Mouse (Mus musculus): ENCODE results near the gene Gm28044.
A peak's percentile ranks its signal among the peaks of the same experiment; 100 is the strongest.
"Not testable (repeated sequence)": the region's sequence is repeated elsewhere in the genome, so short reads cannot be mapped to it uniquely, and the experiment has no call there.

The Gm28044 gene

GRCm38 (mm10) chr13:67360131-67360744 is at the start of gene Gm28044, which contains the start of gene Zfp953:
Gene Gm28044 (minus strand): TSS chr13:67360536.
Gene Zfp953 (minus strand): TSS chr13:67360605.
- peak; percentile 91 to 96 for DNase-seq (ENCODE audit: low spot score in 2 of 2)

DNA sequence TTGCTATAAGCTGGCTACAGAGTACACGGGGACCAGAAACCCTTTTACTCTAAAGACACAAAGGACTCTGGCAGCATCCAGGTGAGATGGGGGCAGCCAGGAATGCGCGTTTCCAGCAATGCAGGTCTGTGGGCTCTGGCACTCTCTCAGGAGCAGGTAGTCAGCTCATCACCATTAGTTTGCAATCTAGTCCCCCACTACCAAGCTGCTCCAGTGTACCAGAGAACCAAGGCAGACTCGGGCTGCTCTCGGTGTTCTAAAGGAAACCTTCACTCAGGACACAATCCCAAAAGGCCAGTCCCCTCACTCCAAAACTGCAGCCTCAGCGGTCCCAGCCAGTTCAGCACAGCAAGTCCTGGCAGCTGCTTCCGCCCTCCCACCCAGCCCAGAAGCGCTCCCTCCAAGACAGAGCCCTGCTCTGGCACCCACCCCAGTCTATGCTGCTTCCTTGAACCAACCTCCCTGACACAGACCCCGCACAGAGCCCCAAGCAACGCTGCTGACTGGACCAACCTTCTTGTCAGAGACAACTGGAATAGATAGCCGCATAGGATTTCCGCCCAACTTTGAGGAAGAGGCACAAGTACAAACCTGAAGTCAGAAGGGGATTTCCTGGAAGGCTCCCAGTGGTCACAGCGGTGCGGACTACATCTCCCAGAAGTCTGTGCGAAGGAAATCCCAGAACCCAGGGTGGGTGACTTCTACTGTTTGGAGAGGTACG is 39.0 kb upstream of the Gm28044 start, which contains the start of gene Zfp429:
TSS of gene Zfp429 (minus strand) at position 637 of the 721 bp plus-strand sequence.
- peak; percentile 72 to 79 for DNase-seq (ENCODE audit: low spot score in 2 of 2)

DNA sequence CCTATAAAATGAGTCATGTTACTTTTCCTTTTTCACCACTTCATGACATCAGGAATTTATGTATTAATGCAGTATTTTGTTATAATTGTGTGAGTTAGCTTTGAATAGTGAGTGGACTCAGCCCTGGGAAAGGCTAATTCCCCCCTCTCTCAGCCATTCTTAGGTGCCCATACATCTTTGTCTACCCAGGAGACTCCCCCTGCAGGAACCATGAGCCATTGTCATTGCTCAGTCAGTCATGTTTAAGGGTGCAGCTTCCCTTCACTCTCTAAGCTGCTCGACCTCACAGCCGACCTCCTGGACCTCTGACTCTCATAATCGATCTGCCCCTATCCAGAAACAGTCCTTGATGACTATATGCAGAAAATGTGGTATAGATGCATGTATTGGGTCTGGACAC is 15.9 kb upstream of the Gm28044 start:
- not testable (repeated sequence) for DNase-seq (ENCODE audit: low spot score in 2 of 2)

- peak; percentile 44 to 63 for DNase-seq (ENCODE audit: low spot score in 2 of 2)
Observed at GRCm38 (mm10) chr13:67375050-67375911, 14.9 kb upstream of the Gm28044 start, which contains the start of the genes Gm28041 and Zfp456. Gene Gm28041 (minus strand): TSS chr13:67375733. Gene Zfp456 (minus strand): TSS chr13:67375810.

- DNase-seq (ENCODE audit: low spot score in 2 of 2), result no peak
Observed at GRCm38 (mm10) chr13:67351854-67352253, 8.5 kb downstream of the Gm28044 start.

DNA sequence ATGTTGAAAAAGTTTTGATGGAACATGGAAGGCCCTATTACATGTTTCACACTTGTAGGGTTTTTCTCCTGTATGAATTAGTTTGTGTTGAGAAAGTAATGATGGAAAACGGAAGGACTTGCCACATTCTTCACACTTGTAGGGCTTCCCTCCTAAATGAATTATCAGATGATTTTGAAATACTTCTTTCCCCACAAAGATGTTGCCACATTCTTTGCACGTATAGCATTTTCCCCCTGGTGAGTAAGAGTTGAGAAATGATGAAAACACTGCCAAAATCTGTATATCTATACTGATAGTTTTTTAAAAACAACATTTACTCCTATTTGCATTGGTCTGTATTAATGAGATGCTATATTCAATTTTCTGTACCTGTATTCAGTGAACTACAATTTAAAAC is 16.9 kb downstream of the Gm28044 start:
- no peak for DNase-seq (ENCODE audit: low spot score in 2 of 2)

DNA sequence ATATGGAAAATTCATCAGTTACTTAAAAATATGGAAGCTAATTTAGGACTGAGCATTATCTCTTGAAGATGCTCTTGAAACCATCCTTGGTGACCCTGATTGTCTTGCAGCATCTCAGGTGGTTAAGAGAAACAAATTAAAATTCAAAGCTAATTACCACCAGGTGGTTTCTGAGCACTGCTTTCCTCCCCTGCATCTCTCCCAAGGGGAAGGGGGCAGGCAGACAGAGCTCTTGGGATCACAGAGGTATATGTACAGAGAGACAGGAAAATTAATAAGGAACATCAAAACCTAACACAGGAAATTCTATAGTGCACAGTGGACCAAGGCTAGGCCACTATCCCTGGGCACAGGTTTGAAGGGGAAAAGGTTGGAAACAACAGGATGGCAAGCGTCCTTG is 27.5 kb downstream of the Gm28044 start:
- peak in 1 of 2 experiments; percentile 1 for DNase-seq (ENCODE audit: low spot score in 2 of 2)

GRCm38 (mm10) chr13:67332019-67332724 is 28.2 kb downstream of the Gm28044 start, which contains the start of gene Zfp595:
Gene Zfp595 (minus strand): TSS chr13:67332570.
- peak; percentile 78 to 92 for DNase-seq (ENCODE audit: low spot score in 2 of 2)

- DNase-seq (ENCODE audit: low spot score in 2 of 2), result no peak
Observed at GRCm38 (mm10) chr13:67306718-67307117, 53.6 kb downstream of the Gm28044 start.

DNA sequence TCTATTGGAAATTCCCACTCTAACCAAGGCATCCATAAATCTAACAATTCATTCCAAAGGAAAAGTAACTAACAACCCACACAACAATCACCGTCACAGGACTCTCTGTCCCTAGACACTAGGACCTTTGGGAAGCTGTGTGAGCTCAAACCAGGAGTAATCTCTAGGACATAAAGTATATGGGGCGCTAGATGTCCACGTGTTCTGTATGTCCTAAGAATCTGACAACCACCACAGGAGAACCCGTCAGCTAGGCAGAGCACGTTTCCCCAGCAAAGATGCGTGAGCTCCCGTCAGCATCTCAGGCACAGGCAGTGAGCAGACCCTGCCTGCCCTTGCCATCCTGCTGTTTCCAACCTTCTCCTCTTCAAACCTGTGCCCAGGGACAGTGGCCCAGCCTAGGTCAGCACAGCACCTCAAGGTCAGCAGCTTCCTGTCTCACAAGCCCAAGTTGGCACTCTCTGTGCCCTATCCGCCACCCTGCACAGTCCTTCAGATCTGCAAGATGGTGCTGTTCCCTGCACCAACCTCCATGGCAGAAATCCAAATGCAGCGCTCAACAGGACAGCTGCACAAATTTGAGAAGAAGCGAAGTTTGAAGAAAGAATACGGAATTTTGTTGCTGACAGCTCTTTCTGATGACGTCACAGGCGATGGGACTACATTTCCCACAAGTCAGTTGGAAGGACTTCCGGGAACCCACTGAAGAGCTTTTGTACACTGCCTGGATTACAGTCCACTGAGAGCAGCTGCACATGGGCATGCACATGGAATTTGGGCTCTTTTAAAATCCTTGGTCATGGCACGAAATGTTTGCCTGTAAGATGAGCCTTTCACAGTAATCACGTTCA is 54.3 kb downstream of the Gm28044 start, which contains the start of gene Zfp457:
TSS of gene Zfp457 (minus strand) at position 664 of the 851 bp plus-strand sequence.
- peak; percentile 91 to 97 for DNase-seq (ENCODE audit: low spot score in 2 of 2)

GRCm38 (mm10) chr13:67278314-67278713 is 82.0 kb downstream of the Gm28044 start, which contains the start of gene Zfp458:
Gene Zfp458 (minus strand): TSS chr13:67278466.
- DNase-seq (ENCODE audit: low spot score in 2 of 2), result peak; percentile 5 to 39

DNA sequence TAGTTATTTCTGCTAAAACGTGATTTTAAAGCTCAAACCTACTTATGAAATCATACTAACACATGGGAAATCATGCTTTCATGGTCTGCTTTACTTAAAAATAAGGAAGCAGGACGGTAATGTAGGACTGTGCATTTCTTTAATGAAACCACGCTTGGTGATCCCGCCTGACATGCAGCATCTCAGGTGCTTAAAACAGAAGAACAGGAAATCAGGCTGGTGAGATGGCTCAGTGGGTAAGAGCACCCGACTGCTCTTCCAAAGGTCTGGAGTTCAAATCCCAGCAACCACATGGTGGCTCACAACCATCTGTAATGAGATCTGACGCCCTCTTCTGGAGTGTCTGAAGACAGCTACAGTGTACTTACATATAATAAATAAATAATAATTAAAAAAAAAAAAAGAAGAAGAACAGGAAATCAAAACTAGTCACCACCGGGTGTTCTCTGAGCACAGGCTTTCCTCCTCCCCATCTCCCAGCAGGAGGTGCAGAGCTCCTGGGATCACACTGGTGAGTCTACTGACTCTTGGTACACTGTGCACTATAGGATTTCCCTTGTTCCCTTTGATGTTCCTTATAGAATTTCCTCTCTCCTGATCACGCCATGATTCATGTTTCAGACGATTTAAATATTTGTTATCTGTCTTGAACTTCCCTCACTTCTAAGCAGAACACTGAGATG is 90.8 kb downstream of the Gm28044 start:
- not testable (repeated sequence) for DNase-seq (ENCODE audit: low spot score in 2 of 2)

DNA sequence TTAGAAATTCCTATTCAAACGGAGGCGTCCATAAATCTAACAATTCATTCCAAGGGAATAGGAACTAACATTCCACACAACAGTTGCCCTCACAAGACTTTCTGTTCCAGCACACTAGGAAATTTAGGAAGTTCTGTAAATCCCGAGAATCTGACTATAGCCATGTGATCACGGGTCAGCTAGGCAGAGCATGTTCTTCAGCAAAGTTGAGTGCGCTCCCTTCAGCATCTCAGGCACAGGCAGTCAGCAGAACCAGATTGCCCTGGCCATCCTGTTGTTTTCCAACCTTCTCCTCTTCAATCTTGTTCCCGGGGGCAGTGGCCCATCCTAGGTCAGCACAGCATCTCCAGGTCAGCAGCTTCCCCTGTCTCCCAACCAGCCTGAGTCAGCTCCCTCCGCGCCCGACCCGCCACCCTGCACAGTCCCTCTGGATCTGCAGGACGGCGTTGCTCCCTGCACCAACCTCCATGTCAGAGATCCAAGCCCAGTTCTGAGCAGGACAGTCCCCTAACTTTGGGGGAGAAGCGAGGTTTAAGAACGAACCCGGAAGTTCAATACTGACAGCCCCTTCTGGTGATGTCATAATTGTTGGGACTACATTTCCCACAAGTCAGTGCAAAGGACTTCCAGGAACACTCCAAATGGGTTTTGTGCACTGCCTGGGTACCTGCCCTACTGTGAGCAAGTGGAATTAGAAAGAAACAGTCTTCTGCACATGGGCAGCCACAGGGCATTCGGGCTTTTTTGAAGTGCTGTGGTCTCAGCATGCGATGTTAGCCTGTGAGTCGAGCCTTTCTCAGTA is 91.6 kb downstream of the Gm28044 start:
- peak; percentile 74 to 91 for DNase-seq (ENCODE audit: low spot score in 2 of 2)

All from frontal cortex, postnatal 36 days (tissue).